Mouse (Mus musculus): Measurements from ENCODE around the gene Slc38a8.

- TF ChIP-seq CTCF (IDR thresholded peaks at IDR 0.05; ENCODE audit: control insufficient read depth, insufficient read depth, low read length) (0 out of 2 replicates have a peak, but pooled peaks have one; percentile 18), POLR2A (IDR thresholded peaks at IDR 0.05; ENCODE audit: borderline replicate concordance, control insufficient read depth, low read depth, low read length) (no peak)
Measured at GRCm38 (mm10) chr8:119520102-119520501, 18.6 kb upstream of the Slc38a8 start.
